Mouse (Mus musculus) erythroblast, embryonic 14.5 days (primary cell): Measurements from ENCODE around the gene Msi2.

ENCODE experiments used
- GATA1 ChIP-seq: IDR thresholded peaks from 2 replicates; pipeline ENCODE4 v1.6.1; 2012; ENCODE audit warnings: low read length, inconsistent platforms, mixed read lengths
- TAL1 ChIP-seq: IDR thresholded peaks from 3 replicates; pipeline ENCODE4 v1.6.1; 2012; ENCODE audit warnings: low read length, inconsistent platforms, mixed read lengths

DNA sequence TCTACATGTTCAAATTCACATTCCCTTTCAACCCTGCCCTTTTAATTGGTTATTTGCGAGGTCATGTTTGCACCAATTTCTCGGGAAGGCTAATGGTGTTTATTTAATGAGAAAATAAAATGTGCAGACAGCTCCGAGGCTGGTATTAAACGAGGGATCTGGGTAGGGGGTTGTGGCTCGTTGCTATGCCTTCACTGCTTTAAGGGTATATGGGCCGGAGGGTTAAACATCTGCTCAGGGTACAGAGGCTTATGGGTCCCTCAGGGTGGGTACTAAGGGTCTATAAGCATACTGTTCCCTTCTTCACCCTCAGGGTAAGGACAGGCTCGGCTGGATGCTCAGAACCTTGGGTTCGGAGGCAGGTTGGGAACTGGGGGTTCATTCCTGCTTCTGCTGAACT lies 245.6 kb downstream of the Msi2 start:
- TF ChIP-seq GATA1 (no peak), TAL1 (no peak)
